Mouse (Mus musculus) forebrain, embryonic 11.5 days (tissue): ENCODE results near the gene Smim26. TPM values are rescaled to one million over a fixed set of nuclear protein-coding genes. Genes with fewer than 3 reads are reported as not detected.
A peak's percentile ranks its signal among the peaks of the same experiment; 100 is the strongest.
"Not testable (repeated sequence)": the region's sequence is repeated elsewhere in the genome, so short reads cannot be mapped to it uniquely, and the experiment has no call there.

Experiments
- ATAC-seq: fragments of 200-750 bp; cut with Nextera tagmentation; replicated peaks from 2 replicates; pipeline ENCODE4 v1.8.0; 2017; ENCODE audit warnings: moderate TSS enrichment; ENCODE audit not compliant: low FRiP score
- DNase-seq: peaks from one replicate; pipeline ENCODE4 v3.0.0-alpha.2; 2017; ENCODE audit warnings: low spot score
- H3K27ac ChIP-seq: fragments of 300-500 bp; sonication (generic); 2 replicates; pipeline ENCODE4 v1.5.1; 2014; ENCODE audit warnings: low read depth, low read length
- H3K27me3 ChIP-seq: fragments of 300-500 bp; sonication (generic); 2 replicates; pipeline ENCODE4 v1.6.1; 2014; ENCODE audit warnings: mild to moderate bottlenecking, low read length, mixed read lengths; ENCODE audit not compliant: control insufficient read depth, insufficient read depth
- H3K36me3 ChIP-seq: fragments of 300-500 bp; sonication (generic); 2 replicates; pipeline ENCODE4 v1.6.1; 2014; ENCODE audit warnings: mild to moderate bottlenecking, low read length, moderate library complexity, mixed read lengths; ENCODE audit not compliant: control insufficient read depth, insufficient read depth
- H3K4me1 ChIP-seq: fragments of 300-500 bp; sonication (generic); replicated peaks from 2 replicates; pipeline ENCODE4 v1.6.1; 2014; ENCODE audit warnings: low read length, mixed read lengths; ENCODE audit not compliant: control insufficient read depth, insufficient read depth
- H3K4me2 ChIP-seq: fragments of 300-500 bp; sonication (generic); 2 replicates; pipeline ENCODE4 v1.6.1; 2014; ENCODE audit warnings: low read depth, mild to moderate bottlenecking, low read length, moderate library complexity, mixed read lengths; ENCODE audit not compliant: severe bottlenecking
- H3K4me3 ChIP-seq: fragments of 300-500 bp; sonication (generic); 2 replicates; pipeline ENCODE4 v1.5.1; 2014; ENCODE audit warnings: low read depth, low read length
- H3K9ac ChIP-seq: fragments of 300-500 bp; sonication (generic); 2 replicates; pipeline ENCODE4 v1.6.1; 2014; ENCODE audit warnings: low read length
- H3K9me3 ChIP-seq: fragments of 300-500 bp; sonication (generic); 2 replicates; pipeline ENCODE4 v1.6.1; 2016; ENCODE audit warnings: low read length, mixed read lengths; ENCODE audit not compliant: control insufficient read depth
- WGBS: fragments of 180-500 bp; shearing (Covaris S2); extraction: QIAGEN DNeasy Blood & Tissue Kit; methylation state at CpG from one replicate; pipeline ENCODE4 v1.1.7; 2014; 5-methylcytosine and 5-hydroxymethylcytosine counted together
- polyA plus RNA-seq: library from polyadenylated mRNA; unstranded; fragments of >200 nt; fragmentation: Nextera tagmentation; extraction: Ambion mirVana; gene quantifications from 2 replicates; pipeline ENCODE4 v1.2.1, GENCODE M21; 2014

Smim26 gene
- polyA plus RNA-seq, 1 experiment from 2014 or later = 40.9 TPM

DNA sequence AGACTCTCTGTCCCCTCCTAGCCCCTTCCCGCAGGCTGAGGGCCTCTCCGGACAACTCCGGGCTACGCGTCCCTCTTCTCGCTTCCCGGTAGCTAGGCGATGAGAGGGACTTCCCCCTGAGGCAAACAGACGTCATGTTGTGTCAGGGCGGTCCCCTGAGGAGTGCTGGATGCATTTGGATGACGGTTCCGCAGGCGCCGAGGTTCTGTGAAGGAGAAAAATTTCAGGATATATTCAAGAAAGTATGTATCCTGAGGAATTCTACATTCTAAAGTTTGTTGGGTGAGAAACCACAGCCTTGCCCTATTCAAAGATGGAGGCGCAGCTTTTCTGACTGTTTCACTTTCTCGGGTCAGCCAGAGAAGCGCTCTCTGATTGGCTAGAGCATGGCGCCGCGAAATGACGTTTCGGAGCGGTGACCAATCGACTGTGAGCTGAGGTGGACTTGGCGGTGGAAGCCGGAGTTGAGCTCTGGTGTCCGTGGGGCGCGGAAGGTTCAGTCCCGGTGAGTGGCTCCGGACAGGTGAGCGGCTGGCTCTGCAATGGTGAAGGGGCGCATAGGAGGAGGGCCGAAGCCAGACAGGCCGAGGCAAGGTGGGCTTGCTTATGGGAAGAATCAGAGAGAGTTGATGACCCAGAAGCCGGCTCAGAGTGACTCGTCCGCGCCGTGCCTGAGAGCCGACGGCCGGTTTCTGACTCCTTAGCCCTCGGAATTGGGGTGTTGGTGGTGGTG, 37.9 kb upstream of the Smim26 start, which contains the start of gene Sec23b:
Gene Sec23b (plus strand): TSS at position 410 of the 733 bp plus-strand sequence.
- no peaks in the 10 kb centered on the region for H3K27me3 ChIP-seq
- H3K27ac ChIP-seq = peak within 1 kb of the TSS; percentile 84
- no peaks in the 10 kb centered on the region for H3K9me3 ChIP-seq
- H3K36me3 ChIP-seq = no peaks in the 10 kb centered on the region; the same call in 1 of the 2 replicates
- ATAC-seq = peak; percentile 97
- peak within 1 kb of the TSS; percentile 61 for H3K4me2 ChIP-seq
- peak; percentile 95 for DNase-seq
- H3K4me1 ChIP-seq = no peaks in the 10 kb centered on the region
- peak within 1 kb of the TSS; percentile 77 for H3K4me3 ChIP-seq
- peak within 1 kb of the TSS; percentile 79 for H3K9ac ChIP-seq
- under 1% methylated on average over 44 of the region's 44 CpGs for WGBS

GRCm38 (mm10) chr2:144588723-144589122, 5.1 kb upstream of the Smim26 start:
- Histone ChIP-seq H3K4me3 (no peak overlapping the region), H3K9me3 (no peaks in the 10 kb centered on the region), H3K9ac (no peak overlapping the region), H3K4me1 (no peaks in the 10 kb centered on the region), H3K4me2 (no peak overlapping the region), H3K27ac (no peak overlapping the region), H3K36me3 (peaks cover 11% of the 10 kb centered on the region), H3K27me3 (no peaks in the 10 kb centered on the region)
- whole genome bisulfite sequencing = 83% methylated on average over 4 of the region's 4 CpGs
- DNase-seq = no peak
- ATAC-seq = no peak

DNA sequence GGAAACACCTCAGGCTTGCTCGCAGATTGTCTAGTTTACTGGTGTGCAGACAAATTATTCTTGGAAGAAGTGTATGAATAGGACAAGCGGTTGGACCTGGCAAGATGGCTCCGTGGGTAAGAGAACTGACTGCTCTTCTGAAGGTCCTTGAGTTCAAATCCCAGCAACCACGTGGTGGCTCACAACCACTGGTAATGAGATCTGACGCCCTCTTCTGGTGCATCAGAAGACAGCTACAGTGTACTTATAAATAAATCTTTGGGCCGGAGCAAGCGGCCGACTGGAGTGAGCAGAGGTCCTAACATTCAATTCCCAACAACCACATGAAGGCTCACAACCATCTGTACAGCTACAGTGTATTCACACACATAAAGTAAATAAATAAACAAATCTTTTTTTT, 818 bp upstream of the Smim26 start:
- not testable (repeated sequence) for H3K9me3 ChIP-seq, H3K27ac ChIP-seq, DNase-seq, H3K9ac ChIP-seq, H3K36me3 ChIP-seq, H3K4me1 ChIP-seq, H3K4me2 ChIP-seq, H3K27me3 ChIP-seq, ATAC-seq, H3K4me3 ChIP-seq
- WGBS = 69% methylated on average over 8 of the region's 8 CpGs

DNA sequence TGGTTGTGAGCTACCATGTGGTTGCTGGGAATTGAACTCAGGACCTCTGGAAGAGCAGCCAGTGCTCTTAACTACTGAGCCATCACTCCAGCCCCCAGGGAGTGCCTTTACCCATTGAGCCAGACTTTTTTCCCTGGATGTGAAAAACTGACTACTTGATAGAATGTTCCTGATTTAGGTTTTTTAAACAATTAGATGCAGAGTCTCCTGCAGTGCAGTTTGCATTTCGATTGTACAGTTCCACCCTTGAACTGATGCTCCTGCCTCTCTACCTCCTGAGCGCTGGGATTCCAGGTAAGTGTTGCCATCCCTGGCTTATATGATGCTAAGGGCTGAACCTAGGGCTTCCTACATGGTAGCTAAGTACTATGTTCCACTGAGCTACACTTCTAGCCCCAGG, 4.2 kb downstream of the Smim26 start:
- Histone ChIP-seq H3K4me3 (no peak overlapping the region), H3K27ac (no peak overlapping the region), H3K9me3 (no peaks in the 10 kb centered on the region), H3K9ac (no peak overlapping the region), H3K4me1 (no peaks in the 10 kb centered on the region; the same call in 1 of the 2 replicates), H3K36me3 (no peaks in the 10 kb centered on the region), H3K27me3 (no peaks in the 10 kb centered on the region), H3K4me2 (no peak overlapping the region)
- DNase-seq (no peak), ATAC-seq (no peak)
- 77% methylated on average over 2 of the region's 2 CpGs for WGBS

DNA sequence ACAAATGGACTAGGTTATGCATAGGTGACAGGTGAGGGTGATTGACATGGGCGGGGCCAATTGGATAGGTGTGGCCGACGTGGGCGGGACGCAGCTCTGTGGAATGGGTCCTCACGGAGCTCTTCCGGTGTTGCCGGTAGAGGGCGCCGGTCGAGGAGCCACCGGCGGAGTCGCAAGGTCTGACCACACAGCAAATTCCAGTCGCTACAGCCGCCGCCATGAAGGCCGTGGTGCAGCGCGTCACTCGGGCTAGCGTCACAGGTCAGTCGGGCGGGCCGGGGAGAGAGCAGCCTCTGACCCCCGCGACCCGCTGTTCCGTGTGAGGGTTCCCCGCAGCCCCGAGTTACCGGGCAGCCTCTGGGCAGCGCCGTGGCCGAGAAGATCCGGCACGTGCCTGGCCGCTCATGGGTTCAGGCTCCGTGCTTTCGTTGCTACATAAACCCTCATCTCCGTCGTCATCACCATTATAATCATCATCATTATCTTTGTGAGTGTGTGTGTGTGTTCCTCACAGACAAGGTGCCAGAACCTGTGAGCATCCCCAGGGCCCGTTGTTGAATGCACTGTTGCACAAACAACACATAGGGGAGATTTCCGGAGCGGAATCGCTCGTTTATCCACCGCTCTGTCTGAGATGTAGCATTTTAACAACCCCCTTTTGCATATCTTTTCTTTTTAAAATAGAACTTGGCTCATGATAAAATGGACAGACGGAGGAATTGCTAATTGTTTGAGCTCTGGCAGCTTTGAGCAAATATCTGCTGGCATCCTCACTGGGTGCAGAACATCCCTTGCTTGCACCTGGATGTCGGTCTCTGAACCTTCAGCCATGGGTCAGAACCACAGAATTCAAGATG, 6.2 kb downstream of the Smim26 start, which contains the start of gene Dtd1:
Gene Dtd1 (plus strand): TSS at position 67 of the 857 bp plus-strand sequence.
- DNase-seq (peak; percentile 91), ATAC-seq (peak; percentile 94)
- H3K4me2 ChIP-seq = peak within 1 kb of the TSS; percentile 68
- peak within 1 kb of the TSS; percentile 57 for H3K4me3 ChIP-seq
- no peak within 1 kb of the TSS for H3K27ac ChIP-seq
- H3K4me1 ChIP-seq = no peaks in the 10 kb centered on the region
- no peaks in the 10 kb centered on the region for H3K27me3 ChIP-seq
- no peaks in the 10 kb centered on the region for H3K36me3 ChIP-seq
- peak within 1 kb of the TSS; percentile 84 for H3K9ac ChIP-seq
- 2% methylated on average over 46 of the region's 50 CpGs for WGBS
- H3K9me3 ChIP-seq = no peaks in the 10 kb centered on the region

GRCm38 (mm10) chr2:144601576-144601975, 7.7 kb downstream of the Smim26 start:
- Histone ChIP-seq H3K4me1 (no peaks in the 10 kb centered on the region), H3K27me3 (no peaks in the 10 kb centered on the region), H3K9me3 (no peaks in the 10 kb centered on the region), H3K4me3 (no peak overlapping the region), H3K4me2 (no peak overlapping the region), H3K9ac (no peak overlapping the region), H3K27ac (no peak overlapping the region), H3K36me3 (no peaks in the 10 kb centered on the region)
- DNase-seq (no peak), ATAC-seq (no peak)
- WGBS = 92% methylated on average over 1 of the region's 1 CpGs

- Histone ChIP-seq H3K4me3 (no peak overlapping the region), H3K4me2 (no peak overlapping the region), H3K27me3 (no peaks in the 10 kb centered on the region), H3K9me3 (no peaks in the 10 kb centered on the region), H3K27ac (no peak overlapping the region), H3K9ac (no peak overlapping the region), H3K4me1 (no peaks in the 10 kb centered on the region), H3K36me3 (no peaks in the 10 kb centered on the region)
- DNase-seq (no peak), ATAC-seq (no peak)
- 90% methylated on average over 6 of the region's 6 CpGs for WGBS
These were observed 20.1 kb downstream of the Smim26 start for GRCm38 (mm10) chr2:144613956-144614355.

DNA sequence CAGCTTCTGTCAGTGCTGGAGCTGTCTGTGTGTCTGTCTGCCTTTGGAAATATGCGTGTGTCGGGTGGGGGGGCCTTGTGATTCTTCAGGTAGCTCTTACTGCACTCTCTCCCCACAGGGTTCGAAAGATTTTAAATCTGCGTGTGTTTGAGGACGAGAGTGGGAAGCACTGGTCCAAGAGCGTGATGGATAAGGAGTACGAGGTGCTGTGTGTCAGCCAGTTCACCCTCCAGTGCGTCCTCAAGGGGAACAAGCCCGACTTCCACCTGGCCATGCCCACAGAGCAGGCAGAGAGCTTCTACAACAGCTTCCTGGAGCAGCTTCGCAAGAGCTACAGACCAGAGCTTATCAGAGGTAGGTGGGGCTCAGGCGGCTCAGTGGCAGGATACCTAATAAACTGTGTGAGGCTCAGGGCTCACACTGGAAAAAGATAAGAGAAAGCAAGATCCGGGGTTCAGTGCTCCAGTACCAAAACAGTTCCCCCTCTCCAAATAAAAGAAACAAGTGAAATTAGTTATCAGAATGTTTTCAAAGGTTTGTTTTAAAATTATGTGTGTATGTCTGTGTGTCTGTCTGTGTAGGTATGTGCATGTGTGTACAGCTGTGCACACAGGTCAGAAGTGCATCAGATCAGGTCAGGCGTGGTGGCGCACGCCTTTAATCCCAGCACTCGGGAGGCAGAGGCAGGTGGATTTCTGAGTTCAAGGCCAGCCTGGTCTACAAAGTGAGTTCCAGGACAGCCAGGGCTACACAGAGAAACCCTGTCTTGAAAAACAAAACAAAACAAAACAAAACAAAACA, 23.4 kb downstream of the Smim26 start:
- Histone ChIP-seq H3K4me1 (no peaks in the 10 kb centered on the region), H3K27me3 (no peaks in the 10 kb centered on the region), H3K9ac (no peak overlapping the region), H3K4me3 (no peak overlapping the region), H3K9me3 (no peaks in the 10 kb centered on the region), H3K4me2 (no peak overlapping the region), H3K27ac (no peak overlapping the region), H3K36me3 (no peaks in the 10 kb centered on the region)
- WGBS = 90% methylated on average over 16 of the region's 16 CpGs
- DNase-seq (no peak), ATAC-seq (no peak)
